Mouse (Mus musculus) embryo, embryonic 11 days (tissue): ENCODE measurements around the gene Adamtsl5.

Experiments
- DNase-seq: peaks from one replicate; pipeline ENCODE4 v3.0.0-alpha.2; 2015

The Adamtsl5 gene

DNA sequence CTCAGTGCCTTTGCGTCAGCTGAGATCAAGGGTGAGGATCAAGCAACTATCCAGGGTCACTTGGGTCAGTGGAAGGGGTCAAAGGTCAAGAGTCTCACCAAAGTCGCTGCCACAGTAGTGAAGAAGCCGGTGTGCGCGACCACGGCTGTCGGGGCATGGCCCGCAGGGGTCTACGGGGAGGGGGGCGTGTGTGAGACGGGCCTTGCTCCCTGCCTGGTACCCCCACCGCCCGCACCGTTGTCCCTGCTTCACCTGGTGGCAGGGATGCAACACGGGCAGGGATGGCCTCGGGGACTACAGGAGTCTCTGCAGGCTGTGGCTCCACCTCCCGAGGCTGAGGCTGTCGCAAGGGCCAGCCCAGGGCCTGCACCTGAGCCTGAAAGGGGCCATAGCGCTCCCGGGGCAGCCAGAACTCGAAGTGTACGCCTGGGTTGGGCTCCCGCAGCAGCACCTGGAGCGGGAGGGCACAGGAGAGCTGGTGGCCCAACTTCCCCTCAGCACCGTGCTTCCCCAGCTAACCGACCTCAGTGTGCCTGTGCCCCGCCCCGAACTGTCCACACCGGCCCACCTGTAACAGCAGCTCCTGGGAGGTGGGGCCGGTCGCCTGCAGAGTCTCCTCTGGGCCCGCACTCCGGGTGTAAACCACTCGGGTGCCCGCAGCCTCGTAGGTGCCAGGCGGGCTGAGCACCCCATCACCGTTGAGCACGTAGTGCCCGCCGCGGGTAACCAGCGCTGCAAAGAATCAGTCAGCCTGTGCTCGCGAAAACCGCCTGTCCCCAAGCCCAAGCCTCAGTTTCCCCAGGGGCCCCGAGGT, 6.5 kb downstream of the Adamtsl5 start:
- no peak for DNase-seq

DNA sequence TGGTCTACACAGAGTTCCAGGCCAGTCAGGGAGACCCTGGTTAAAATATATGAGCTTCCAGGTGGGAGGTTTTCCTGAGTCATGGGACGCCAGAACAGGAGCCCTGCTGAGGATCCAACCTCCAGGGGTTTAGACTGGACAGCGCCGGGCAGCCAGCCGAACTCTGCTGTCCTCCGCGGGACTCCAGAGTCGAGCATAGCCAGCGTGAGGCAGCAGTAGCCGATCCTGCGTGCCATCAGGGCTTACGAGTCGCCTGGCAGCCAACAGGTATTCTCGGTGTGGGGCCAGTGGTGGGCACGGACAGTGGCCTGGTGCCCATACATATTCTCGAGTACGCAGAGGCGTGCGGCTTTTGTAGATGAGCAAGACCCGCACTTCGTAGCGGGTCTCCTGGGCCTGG, 7.2 kb downstream of the Adamtsl5 start:
- DNase-seq, result no peak

DNA sequence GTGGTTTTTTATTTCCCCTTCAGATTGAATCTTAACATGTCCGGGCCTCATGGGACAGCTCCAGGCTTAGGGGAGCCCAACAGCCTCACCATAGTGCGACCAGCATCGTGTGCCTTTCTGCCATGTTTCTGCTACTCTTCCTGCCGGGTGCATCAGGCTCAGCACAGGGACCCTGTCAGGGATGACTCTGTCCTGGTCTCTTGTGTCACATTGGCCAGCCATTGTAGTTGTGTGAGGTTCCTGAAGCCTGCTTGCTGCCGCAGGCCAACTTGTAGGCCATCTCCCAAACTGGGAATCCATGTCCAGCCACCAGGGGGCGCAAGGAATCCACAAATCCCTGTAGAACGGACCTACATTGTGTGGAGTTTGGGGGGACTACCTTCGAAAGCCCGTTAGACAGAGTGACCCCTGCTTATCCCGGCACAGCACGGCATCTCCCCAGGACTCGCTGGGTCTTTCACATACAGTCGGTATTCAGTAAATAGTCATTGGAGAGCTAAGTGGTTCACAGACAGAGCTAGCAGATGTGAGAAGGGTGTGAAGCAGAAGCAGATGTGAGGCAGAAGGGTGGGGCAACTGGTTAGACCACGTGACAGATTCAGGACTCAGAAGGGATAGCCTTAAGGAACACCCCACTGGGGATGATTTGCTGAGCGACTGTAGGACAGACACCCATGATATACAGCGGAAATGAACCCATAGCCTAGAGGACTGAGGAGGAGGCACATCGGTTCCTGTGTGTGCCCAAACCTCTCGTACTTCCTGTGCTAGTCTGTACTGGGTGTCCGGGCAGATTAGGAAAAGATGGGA, 8.1 kb downstream of the Adamtsl5 start:
- DNase-seq, result peak; percentile 89

DNA sequence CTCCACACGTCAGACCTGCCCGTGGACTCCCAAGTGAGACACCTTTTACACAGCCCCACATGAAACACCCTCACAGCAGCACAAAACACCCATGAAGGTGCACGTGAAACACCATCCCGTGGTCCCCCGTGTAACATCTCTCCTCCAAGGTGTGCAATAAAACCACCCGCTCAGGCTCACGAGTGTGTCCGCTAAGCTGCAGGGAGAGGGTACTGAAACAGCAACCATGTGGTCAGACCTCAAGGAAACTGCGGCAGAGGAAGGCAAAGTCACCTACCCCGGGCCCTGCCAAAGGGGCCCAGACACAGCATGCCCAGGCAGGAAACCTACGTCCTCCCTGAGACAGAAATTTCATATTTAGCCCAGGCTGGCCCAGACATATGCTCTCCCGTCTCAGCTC, 11.9 kb downstream of the Adamtsl5 start:
- DNase-seq, result no peak

DNA sequence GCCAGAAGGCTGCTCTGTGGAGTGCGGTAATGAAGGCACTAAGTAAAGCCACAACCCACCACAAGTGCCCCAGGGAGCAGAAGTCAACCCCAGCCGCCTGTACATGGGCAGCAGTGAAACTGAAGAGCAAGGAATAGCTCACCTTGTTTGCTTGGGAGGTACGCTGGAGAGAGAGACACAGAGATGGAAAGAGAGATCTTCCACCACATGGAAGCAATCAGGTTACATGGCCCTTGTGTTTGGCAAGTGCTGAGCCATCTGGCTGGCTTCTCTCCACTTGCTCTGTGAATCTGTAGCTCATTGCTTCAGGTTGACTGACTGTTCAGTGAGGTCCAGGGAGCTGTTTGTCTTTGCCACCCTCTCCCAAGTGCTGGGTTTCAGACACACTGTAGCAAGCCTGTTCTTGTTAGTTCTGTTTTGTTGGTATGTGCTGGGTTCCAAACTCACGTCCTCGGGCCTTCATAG, 15.7 kb downstream of the Adamtsl5 start:
- no peak for DNase-seq

DNA sequence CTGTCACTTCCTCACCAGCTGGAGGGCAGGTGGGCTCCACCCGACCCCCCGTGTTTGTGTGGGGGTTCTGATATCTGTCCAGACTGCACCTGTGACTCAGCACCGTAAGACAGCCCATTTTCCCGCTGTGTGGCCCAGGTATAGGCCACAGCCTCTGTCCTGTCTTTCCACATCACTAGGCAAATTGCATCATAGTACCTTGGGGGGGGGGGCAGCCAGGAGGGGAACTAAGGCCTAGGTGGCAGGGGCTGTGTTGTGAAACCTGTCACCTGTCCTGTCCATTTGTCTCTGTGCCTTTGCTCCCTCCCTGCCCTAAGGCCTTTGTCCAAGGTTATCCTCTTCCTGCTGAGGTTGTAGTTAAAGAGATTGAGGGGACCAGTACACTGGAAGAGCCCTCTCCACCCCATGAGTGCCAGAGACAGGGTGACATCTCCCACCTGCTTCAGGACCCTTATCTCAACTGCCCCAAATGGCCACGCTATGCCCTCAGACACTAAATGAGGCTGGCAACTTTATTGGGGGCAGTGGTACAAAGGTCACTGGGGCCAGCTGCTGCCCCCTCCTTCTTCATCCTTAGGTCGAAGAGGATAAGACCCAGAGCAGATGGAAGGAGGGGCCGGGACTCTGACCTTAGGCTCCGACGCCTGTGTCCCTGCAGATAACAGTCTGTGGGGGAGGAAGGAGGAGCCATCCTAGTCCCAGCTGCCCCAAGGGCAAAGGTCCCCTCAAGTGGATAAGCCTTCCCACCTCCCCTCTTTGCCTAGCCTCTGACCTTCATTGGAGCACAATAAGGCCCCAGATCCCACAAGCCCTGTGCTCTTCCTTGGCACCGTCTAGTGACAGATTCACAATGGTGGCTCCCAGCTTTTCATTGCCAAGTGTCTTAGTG, 16.3 kb downstream of the Adamtsl5 start:
- no peak for DNase-seq

DNA sequence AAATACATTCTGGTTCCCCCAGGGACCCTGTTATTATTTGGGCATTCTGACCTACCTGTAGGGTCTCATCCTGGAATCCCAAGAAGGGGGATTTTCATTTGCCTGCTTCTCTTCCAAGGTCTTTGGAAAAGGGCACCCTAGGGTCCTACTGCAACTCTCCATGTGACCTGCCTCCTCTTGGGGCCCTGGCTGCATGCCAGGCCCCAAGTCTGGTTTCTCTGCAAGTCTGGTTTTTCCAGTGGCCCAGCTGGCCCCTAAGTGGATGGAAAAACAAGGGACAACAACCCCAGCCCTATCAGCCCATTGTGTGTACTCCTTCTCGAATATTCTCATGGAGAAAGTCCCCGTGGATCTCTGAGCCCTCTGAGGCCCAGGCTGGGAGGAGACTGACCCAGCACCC, 17.3 kb downstream of the Adamtsl5 start:
- no peak for DNase-seq

DNA sequence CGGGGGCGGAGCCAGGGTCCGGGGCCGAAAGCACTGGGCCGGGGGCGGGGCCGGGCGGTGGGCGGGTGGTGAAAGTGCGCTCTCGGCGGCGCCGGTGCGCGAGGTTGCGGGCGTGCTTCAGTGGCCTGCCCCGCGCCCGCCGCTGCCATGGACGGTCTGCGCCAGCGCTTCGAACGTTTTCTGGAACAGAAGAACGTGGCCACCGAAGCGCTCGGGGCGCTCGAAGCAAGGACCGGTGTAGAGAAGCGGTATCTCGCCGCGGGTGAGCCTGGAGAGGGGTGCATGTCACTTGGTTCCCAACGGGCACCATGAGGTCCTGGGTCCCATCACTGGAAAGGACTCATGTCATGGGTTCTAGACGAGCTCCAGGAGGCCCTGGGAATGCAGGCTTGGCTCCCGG, 18.1 kb downstream of the Adamtsl5 start:
- no peak for DNase-seq

DNA sequence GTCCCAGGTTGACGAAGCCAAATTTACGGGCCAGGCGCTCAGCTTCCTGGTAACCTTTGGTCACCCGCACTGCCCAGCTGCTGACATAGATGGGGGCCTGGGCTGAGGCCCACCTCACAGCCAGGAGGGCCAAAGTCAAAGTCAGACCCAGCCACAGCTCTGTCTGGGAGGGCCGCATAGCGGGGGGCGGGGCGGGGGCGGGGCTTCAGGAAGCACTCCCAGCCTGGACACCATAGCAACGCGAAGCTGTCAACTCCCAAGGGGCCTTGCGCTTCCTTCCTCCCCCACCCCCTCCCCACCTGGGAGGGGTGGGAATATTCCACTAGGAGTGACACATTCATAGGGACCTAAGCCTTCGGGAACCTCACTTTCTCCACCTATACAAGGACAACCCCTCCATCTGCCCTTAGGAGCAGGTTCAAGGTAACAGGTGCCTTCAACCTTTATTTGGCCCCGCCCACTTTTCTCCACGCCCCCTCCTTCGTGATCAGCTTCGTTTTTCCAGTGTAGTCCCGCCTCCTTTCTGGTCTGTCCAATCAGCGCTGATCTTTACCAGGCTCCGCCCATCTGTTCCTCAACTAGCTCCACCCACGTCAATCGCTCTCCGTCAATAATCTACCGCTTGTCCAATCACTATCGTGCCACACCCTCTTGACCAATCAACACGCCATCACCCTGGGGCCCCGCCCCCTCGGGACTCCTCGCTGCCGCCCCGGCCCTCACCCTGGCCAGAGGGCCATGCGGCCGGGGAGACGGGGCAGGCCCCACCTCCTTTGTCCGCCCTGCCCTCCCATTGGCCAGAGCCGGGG, 18.7 kb downstream of the Adamtsl5 start, which contains the start of the genes Pcsk4 and Reep6:
TSS of gene Pcsk4 (minus strand) at position 226 of the 809 bp plus-strand sequence.
TSS of gene Reep6 (plus strand) at position 681 of the 809 bp plus-strand sequence.
- peak; percentile 98 for DNase-seq

DNA sequence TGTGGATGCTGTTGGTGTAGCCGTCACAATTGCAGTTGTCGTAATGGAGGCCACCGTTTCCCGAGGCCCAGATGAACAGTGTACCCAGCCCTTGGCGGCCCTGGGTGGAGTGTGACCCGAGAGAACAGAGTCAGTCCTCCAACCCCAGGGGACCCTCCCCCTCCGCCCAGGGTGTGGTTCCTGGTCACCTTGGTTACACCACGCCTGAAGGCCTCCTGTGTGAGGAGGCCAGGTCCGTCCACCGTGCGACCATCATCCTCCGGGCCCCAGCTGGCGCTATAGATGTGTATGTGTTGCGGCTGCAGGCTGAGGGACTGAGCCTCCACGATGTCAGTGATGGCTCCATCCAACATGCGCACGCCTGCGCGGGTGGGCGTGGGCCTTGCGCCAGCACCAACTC, 23.2 kb downstream of the Adamtsl5 start:
- no peak for DNase-seq

DNA sequence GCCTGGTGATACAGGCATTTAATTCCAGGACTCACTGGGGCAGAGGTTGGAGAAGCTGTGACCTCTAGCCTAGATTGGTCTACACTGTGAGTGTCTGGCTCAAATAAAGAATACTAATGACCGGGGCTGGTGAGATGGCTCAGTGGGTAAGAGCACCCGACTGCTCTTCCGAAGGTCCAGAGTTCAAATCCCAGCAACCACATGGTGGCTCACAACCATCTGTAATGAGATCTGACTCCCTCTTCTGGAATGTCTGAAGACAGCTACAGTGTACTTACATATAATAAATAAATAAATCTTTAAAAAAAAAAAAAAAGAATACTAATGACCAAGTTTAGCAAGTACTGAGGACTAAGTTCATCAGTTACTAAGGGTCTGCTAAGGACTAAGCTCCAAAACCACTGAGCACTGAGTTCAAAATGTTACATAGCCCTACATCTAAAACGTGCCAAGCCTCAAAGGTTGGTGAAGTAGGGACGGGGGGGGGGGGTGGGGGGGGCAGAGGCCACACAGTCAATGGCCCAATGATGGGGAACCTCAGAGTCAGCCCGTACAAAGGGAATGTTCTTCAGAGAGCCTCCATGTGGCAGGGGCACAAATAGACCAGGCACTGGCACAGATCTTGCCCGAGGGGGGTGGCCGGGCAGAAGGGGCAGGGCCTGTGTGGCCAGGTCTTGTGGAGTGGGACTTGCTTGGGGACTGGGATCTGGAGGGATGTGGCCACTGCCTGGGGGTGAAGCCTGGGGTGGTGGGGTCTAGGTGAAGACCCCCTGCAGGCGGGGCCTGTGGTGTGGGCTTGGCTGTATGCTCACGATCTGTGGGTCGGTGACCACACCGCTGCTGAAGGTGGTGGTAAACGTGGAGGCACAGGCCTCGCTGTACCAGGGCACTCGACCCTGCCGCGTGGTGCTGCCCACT, 23.8 kb downstream of the Adamtsl5 start:
- DNase-seq, result no peak

DNA sequence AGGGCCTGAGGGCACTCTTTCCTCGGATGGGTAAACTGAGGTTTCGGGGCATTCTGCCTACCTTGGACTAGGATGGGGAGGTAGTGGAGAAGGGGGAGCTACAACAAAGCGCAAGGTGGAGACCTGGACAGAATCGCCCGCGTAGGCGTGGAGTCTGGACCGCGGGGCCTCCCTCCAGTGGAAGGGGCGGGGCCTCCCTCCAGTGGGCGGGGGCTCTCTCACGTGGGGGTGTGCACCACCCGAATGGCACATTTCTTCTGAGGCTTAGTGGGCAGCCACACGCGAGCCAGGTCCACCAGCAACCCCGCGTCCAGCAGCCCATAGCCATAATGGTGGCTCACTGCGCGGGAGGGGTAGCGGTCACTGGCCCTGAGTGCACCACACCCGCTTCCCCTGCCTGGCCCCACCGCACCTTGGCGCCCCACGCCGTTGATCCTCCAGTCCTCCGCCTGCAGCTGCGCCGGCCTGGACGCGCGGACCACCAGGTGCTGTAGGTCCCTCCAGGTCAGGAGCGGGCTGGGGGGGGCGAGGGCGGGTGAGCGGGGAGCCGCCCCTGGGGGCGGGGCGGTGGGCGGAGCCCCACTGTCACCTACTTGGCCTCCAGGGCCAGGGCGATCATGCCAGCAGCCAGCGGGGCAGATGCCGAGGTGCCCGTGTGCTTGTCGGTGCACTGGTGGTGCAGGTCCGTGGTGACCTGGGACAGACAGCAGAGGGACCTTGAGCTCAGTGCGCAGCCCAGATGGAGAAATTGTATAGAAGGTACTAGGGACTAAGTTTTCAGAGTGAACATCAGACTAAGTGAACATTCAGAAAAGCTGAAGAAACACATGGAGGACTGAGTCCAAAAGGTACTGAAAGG, 24.7 kb downstream of the Adamtsl5 start:
- peak; percentile 69 for DNase-seq

DNA sequence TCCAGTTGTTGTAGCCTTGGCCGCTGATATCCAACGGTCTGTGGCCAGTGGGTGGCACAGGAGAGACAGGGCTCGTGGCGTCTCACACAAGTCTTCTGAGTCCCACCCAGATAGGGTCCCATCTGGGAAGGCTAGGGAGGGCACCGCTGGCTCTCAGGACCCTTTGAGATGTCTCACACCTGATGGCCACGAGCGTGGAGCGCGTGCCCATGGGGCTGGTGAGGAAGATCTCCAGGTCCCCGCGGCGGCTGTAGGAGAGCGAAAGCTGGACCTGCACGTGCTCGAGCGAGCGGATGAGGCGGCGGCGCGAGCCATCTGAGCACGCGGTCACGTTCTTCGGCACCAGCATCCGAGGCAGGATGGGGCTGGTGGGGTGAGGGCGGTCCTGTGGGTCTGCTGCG, 25.4 kb downstream of the Adamtsl5 start:
- DNase-seq, result peak; percentile 59

DNA sequence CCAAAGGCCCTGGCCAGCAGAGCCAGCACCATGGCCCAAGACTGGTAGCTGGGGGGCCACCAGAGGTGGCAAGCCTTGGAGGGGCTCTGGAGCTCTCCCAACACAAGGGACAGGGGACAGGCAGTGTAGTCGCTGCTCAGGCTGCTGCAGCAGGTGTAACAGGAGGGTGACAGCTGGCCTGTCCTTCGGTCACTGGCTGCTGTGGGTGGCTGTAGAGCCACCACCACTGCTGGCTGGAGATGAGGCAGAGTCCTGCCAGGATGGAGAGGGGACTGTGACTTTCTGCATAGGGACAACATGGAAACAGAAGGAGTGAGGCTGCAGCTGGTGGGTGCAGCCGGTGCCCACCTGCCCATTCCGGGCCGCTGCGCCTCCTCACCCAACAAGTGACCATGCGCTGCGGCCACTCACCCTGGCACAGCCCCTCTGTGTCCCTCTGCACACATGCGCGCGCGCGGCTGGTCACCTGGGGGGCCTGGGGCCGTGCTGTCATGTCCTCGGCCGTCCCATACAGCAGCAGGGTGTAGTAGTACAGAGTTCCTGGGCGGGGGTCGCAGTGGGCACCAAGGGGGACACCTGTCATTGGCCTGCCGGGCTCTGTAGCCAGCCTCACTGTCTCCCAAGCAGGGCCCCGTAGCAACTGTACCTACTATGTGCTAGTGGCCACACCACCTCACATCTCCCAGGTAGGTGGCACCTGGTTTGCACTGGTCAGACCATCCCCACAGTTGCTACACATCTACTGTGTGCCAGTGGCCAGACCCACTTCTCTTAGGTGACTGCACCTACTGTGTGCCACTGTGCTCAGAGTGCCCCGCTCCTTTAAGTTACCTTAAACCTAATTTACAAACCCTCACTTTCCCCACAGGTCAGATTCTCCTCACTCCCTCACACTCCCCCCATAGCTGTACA, 26.3 kb downstream of the Adamtsl5 start:
- no peak for DNase-seq

DNA sequence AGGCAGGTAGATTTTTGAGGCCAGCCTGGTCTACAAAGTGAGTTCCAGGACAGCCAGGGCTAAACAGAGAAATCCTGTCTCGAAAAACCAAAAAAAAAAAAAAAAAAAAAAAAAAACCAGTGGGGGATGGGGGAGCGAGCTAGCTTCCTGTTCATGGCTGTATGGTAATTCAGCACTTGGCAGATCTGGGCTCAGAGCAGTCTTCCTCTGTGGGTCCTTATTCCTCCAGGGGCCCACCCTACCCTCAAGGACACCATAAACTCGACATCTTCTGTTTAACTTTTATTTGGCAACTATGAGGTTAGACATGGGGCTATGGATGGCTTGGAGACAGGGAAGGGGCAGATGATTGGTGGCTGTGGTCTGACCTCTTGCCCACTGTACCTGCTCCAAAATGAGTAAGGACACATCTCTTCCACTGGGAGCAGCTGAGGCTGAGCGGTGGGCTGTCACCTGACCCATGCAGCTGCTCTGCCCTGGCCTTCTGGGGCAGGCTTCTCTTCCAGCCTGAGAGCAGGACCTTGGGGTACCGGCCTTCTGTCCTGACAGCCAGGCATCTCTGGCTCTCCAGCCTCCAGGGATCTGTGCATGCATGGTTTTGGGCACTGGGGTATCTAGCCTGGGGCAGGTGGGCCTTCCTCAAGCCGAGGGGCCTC, 27.1 kb downstream of the Adamtsl5 start:
- no peak for DNase-seq

DNA sequence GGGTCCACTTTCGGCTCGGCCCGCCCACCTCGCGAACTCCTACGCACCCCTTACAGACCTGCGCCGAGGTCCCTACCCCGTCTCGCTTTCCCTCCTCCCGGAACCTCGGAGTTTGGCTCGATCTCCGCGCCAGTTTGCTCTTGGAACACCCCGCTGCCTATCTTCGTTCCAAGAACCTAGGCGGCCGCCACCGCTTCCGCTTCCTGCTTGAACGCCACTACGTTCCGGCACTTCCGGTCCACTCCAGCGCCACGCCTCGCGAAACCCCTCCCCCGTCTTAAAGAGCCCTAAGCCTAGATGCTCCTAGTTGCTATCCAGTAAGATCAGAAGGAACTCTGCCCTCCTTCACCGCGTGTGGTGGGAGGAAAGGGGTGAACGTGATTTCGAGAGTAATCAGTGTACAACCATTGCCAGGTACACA, 27.9 kb downstream of the Adamtsl5 start, which contains the start of gene 2310011J03Rik:
TSS of gene 2310011J03Rik (minus strand) at position 198 of the 421 bp plus-strand sequence.
- DNase-seq, result peak; percentile 95

DNA sequence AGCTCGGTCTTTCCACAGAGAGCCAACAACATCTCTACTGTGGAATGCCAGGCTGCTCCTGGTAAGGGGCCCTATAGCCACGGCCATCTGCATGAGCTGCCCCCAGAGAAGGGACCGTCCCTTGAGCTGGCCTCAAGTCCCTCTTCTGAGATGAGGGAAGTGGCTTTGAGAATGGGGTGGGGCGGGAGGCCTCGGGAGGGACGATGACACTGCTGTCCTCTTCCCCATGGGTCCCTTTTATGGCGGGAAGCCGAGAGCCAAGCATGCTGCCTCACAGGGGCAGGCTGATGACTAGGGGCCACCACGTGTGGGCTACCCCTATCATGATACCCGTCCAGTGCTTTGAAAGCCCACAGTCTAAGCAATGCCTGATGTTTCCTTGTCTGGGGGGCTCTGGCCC, 31.2 kb downstream of the Adamtsl5 start:
- no peak for DNase-seq

DNA sequence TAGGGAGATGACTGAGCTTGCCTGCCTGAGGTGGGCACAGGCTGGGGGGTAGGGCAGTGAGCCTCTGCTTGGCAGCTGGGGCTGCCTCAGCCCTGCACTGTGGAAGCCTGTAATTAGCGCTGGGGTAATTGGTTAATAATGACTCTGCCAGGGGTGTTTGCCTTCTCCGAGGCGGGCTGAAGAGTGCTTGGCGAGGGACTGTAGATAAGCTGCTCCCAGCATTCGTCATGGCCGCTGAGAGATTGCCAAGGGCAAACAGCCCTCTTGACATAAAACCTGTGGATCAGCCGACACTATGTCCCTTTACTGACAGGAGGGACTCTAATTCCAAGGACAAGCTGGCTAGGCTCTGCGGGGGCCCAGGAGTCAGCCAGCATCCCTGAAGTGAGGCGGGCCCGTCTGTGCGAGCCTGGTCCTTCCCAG, 31.8 kb downstream of the Adamtsl5 start:
- DNase-seq, result no peak
